Mouse (Mus musculus): ENCODE results near the gene Gstp2. TPM values are rescaled to one million over a fixed set of nuclear protein-coding genes. Genes with fewer than 3 reads are reported as not detected.

The Gstp2 gene
- polyA plus RNA-seq, 1 experiment = 6.7 TPM

- TF ChIP-seq MAX (IDR thresholded peaks at IDR 0.05; ENCODE audit: low read depth) (no peak), POLR2A (IDR thresholded peaks at IDR 0.05; ENCODE audit: insufficient read length, low read depth) (no peak), TCF3 (IDR thresholded peaks at IDR 0.05; ENCODE audit: insufficient read length, low read depth) (no peak), REST (IDR thresholded peaks at IDR 0.05; ENCODE audit: insufficient read depth, insufficient read length) (no peak), SRF (IDR thresholded peaks at IDR 0.05; ENCODE audit: control insufficient read depth, insufficient read length, low read depth) (no peak), MYOD1 (IDR thresholded peaks at IDR 0.05; ENCODE audit: control insufficient read depth in 1 of 3, insufficient read length in 2 of 3, low read depth in 2 of 3) (no peak), USF1 (IDR thresholded peaks at IDR 0.05; ENCODE audit: low read depth) (no peak), CEBPB (IDR thresholded peaks at IDR 0.05; ENCODE audit: insufficient read depth, poor library complexity, severe bottlenecking) (no peak), TCF12 (IDR thresholded peaks at IDR 0.05; ENCODE audit: insufficient read depth, poor library complexity, severe bottlenecking) (no peak), MYOG (IDR thresholded peaks at IDR 0.05; ENCODE audit: control insufficient read depth in 1 of 3, insufficient read depth in 1 of 3, insufficient read length in 2 of 3, low read depth in 2 of 3) (no peak), POLR2AphosphoS2 (IDR thresholded peaks at IDR 0.05; ENCODE audit: insufficient read length, low read depth) (no peak), E2F4 (IDR thresholded peaks at IDR 0.05; ENCODE audit: insufficient read depth) (no peak)
- no peaks in the 10 kb centered on the region for H3K36me3 ChIP-seq (ENCODE audit: control insufficient read depth, insufficient read depth)
- H3K79me2 ChIP-seq (ENCODE audit: control insufficient read depth, insufficient read depth) = peaks cover 10% of the 10 kb centered on the region
- no peak overlapping the region for H3K4me3 ChIP-seq
- H3K27me3 ChIP-seq (ENCODE audit: control insufficient read depth, insufficient read depth, insufficient read length) = no peaks in the 10 kb centered on the region
- H3K4me2 ChIP-seq (ENCODE audit: low read depth) = no peak overlapping the region
- H3ac ChIP-seq (ENCODE audit: control insufficient read depth, insufficient read length) = no peak overlapping the region
These were observed 12.1 kb downstream of the Gstp2 start for GRCm38 (mm10) chr19:4033742-4034141.

- H3K79me2 ChIP-seq (ENCODE audit: control insufficient read depth, insufficient read depth) = peaks cover 10% of the 10 kb centered on the region
- TF ChIP-seq CEBPB (IDR thresholded peaks at IDR 0.05; ENCODE audit: insufficient read depth, poor library complexity, severe bottlenecking) = no peak
- no peak for TF ChIP-seq POLR2AphosphoS2 (IDR thresholded peaks at IDR 0.05; ENCODE audit: insufficient read length, low read depth)
- TF ChIP-seq TCF3 (IDR thresholded peaks at IDR 0.05; ENCODE audit: insufficient read length, low read depth) = no peak
- no peak for TF ChIP-seq SRF (IDR thresholded peaks at IDR 0.05; ENCODE audit: control insufficient read depth, insufficient read length, low read depth)
- TF ChIP-seq E2F4 (IDR thresholded peaks at IDR 0.05; ENCODE audit: insufficient read depth) = no peak
- no peak for TF ChIP-seq MYOD1 (IDR thresholded peaks at IDR 0.05; ENCODE audit: control insufficient read depth in 1 of 3, insufficient read length in 2 of 3, low read depth in 2 of 3)
- no peak for TF ChIP-seq POLR2A (IDR thresholded peaks at IDR 0.05; ENCODE audit: insufficient read length, low read depth)
- TF ChIP-seq USF1 (IDR thresholded peaks at IDR 0.05; ENCODE audit: low read depth) = no peak
- TF ChIP-seq MAX (IDR thresholded peaks at IDR 0.05; ENCODE audit: low read depth) = no peak
- no peak for TF ChIP-seq MYOG (IDR thresholded peaks at IDR 0.05; ENCODE audit: control insufficient read depth in 1 of 3, insufficient read depth in 1 of 3, insufficient read length in 2 of 3, low read depth in 2 of 3)
These were observed 12.5 kb downstream of the Gstp2 start for GRCm38 (mm10) chr19:4033298-4033697.

DNA sequence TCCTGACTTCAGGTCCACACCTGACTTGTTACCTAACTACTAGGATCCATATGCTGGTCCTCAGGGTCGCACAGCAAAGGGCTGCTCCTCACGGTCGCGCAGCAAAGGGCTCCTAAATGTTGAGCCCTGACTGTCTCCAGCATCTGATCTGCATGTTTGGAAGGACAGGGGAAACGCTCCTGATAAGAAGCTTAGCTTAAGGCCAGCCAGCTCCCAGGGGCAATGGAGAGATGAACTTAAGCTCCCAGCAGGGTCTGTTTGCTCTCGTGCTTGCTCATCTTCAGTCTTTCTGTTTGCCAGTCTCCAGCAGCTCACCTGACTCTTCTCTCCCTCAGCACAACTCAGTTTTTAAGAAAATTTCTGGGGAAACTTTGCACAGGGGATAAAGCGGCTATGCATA is 13.2 kb downstream of the Gstp2 start:
- no peaks in the 10 kb centered on the region for H3K36me3 ChIP-seq (ENCODE audit: control insufficient read depth, insufficient read depth)
- H3K4me2 ChIP-seq (ENCODE audit: low read depth) = no peak overlapping the region
- TF ChIP-seq MYOD1 (IDR thresholded peaks at IDR 0.05; ENCODE audit: control insufficient read depth in 1 of 3, insufficient read length in 2 of 3, low read depth in 2 of 3) = no peak
- H3K79me2 ChIP-seq (ENCODE audit: control insufficient read depth, insufficient read depth) = peaks cover 10% of the 10 kb centered on the region
- no peaks in the 10 kb centered on the region for H3K27me3 ChIP-seq (ENCODE audit: control insufficient read depth, insufficient read depth, insufficient read length)
- no peak overlapping the region for H3ac ChIP-seq (ENCODE audit: control insufficient read depth, insufficient read length)
- no peak overlapping the region for H3K4me3 ChIP-seq

More at GRCm38 (mm10) chr19:4033298-4033697, 12.5 kb downstream of the Gstp2 start:
- H3K4me3 ChIP-seq = no peak overlapping the region
- H3K4me2 ChIP-seq (ENCODE audit: low read depth) = no peak overlapping the region
- H3K27me3 ChIP-seq (ENCODE audit: control insufficient read depth, insufficient read depth, insufficient read length) = no peaks in the 10 kb centered on the region
- no peak overlapping the region for H3ac ChIP-seq (ENCODE audit: control insufficient read depth, insufficient read length)
- H3K36me3 ChIP-seq (ENCODE audit: control insufficient read depth, insufficient read depth) = no peaks in the 10 kb centered on the region

GRCm38 (mm10) chr19:4027576-4027975 is 18.2 kb downstream of the Gstp2 start:
- no peaks in the 10 kb centered on the region for H3K27me3 ChIP-seq (ENCODE audit: control insufficient read depth, insufficient read depth, insufficient read length)
- no peaks in the 10 kb centered on the region for H3K79me2 ChIP-seq (ENCODE audit: control insufficient read depth, insufficient read depth)
- no peak overlapping the region for H3K4me3 ChIP-seq
- H3K4me2 ChIP-seq (ENCODE audit: low read depth) = no peak overlapping the region
- no peak for TF ChIP-seq MYOD1 (IDR thresholded peaks at IDR 0.05; ENCODE audit: control insufficient read depth in 1 of 3, insufficient read length in 2 of 3, low read depth in 2 of 3)
- no peak for TF ChIP-seq TCF3 (IDR thresholded peaks at IDR 0.05; ENCODE audit: insufficient read length, low read depth)
- no peak for TF ChIP-seq TCF12 (IDR thresholded peaks at IDR 0.05; ENCODE audit: insufficient read depth, poor library complexity, severe bottlenecking)
- TF ChIP-seq POLR2A (IDR thresholded peaks at IDR 0.05; ENCODE audit: insufficient read length, low read depth) = no peak
- no peak for TF ChIP-seq POLR2AphosphoS2 (IDR thresholded peaks at IDR 0.05; ENCODE audit: insufficient read length, low read depth)
- TF ChIP-seq MAX (IDR thresholded peaks at IDR 0.05; ENCODE audit: low read depth) = no peak
- TF ChIP-seq SRF (IDR thresholded peaks at IDR 0.05; ENCODE audit: control insufficient read depth, insufficient read length, low read depth) = no peak
- TF ChIP-seq MYOG (IDR thresholded peaks at IDR 0.05; ENCODE audit: control insufficient read depth in 1 of 3, insufficient read depth in 1 of 3, insufficient read length in 2 of 3, low read depth in 2 of 3) = no peak
- TF ChIP-seq USF1 (IDR thresholded peaks at IDR 0.05; ENCODE audit: low read depth) = no peak
- no peak overlapping the region for H3ac ChIP-seq (ENCODE audit: control insufficient read depth, insufficient read length)
- H3K36me3 ChIP-seq (ENCODE audit: control insufficient read depth, insufficient read depth) = no peaks in the 10 kb centered on the region

GRCm38 (mm10) chr19:4023185-4023584 is 22.6 kb downstream of the Gstp2 start:
- Histone ChIP-seq H3K4me3 (no peak overlapping the region), H3ac (ENCODE audit: control insufficient read depth, insufficient read length) (no peak overlapping the region), H3K79me2 (ENCODE audit: control insufficient read depth, insufficient read depth) (no peaks in the 10 kb centered on the region), H3K4me2 (ENCODE audit: low read depth) (no peak overlapping the region), H3K36me3 (ENCODE audit: control insufficient read depth, insufficient read depth) (no peaks in the 10 kb centered on the region), H3K27me3 (ENCODE audit: control insufficient read depth, insufficient read depth, insufficient read length) (no peaks in the 10 kb centered on the region)
- no peak for TF ChIP-seq POLR2AphosphoS2 (IDR thresholded peaks at IDR 0.05; ENCODE audit: insufficient read length, low read depth)

Measured in myocyte (in vitro differentiated cells).